Mouse (Mus musculus) heart, adult 2 months (tissue): ENCODE measurements around the gene Cmss1. TPM values are rescaled to one million over a fixed set of nuclear protein-coding genes. Genes with fewer than 3 reads are reported as not detected.

Experiments used
- DNase-seq, 2 experiments: peaks; one replicate each; pipeline ENCODE4 v3.0.0; 2021
- H3K27ac ChIP-seq: fragments of 200-600 bp; 2 replicates; pipeline ENCODE4 v1.8.1; 2022
- H3K27me3 ChIP-seq: fragments of 200-500 bp; 2 replicates; pipeline ENCODE4 v1.6.1; 2012; ENCODE audit warnings: mild to moderate bottlenecking, low read length, inconsistent platforms, mixed read lengths; ENCODE audit not compliant: control insufficient read depth, insufficient read depth
- H3K36me3 ChIP-seq: fragments of 200-500 bp; 2 replicates; pipeline ENCODE4 v1.6.1; 2012; ENCODE audit warnings: low read length, inconsistent platforms; ENCODE audit not compliant: control insufficient read depth, insufficient read depth
- H3K4me1 ChIP-seq: fragments of 200-500 bp; 2 replicates; pipeline ENCODE4 v1.6.1; 2011; ENCODE audit warnings: low read length; ENCODE audit not compliant: control insufficient read depth, insufficient read depth
- H3K4me3 ChIP-seq: fragments of 200-600 bp; 2 replicates; pipeline ENCODE4 v1.8.1; 2022
- H3K79me2 ChIP-seq: fragments of 200-500 bp; replicated peaks from 2 replicates; pipeline ENCODE4 v1.6.1; 2012; ENCODE audit warnings: mild to moderate bottlenecking, inconsistent platforms, low read length, moderate library complexity, mixed read lengths; ENCODE audit not compliant: control insufficient read depth, insufficient read depth
- H3K9ac ChIP-seq: fragments of 200-500 bp; 2 replicates; pipeline ENCODE4 v1.6.1; 2012; ENCODE audit warnings: low read depth, mild to moderate bottlenecking, control low read depth, inconsistent platforms, low read length, mixed read lengths
- CTCF ChIP-seq: fragments of 200-600 bp; IDR thresholded peaks from 2 replicates; pipeline ENCODE4 v1.8.1; 2022; ENCODE audit warnings: antibody characterized with exemption, mild to moderate bottlenecking, moderate library complexity
- EP300 ChIP-seq: fragments of 200-500 bp; IDR thresholded peaks from 2 replicates; pipeline ENCODE4 v1.6.1; 2011; ENCODE audit warnings: low read depth, low read length, control low read depth; ENCODE audit not compliant: insufficient read depth
- POLR2A ChIP-seq: fragments of 200-500 bp; IDR thresholded peaks from 2 replicates; pipeline ENCODE4 v1.6.1; 2011; ENCODE audit warnings: mild to moderate bottlenecking, low read depth, low read length, control low read depth; ENCODE audit not compliant: insufficient read depth
- WGBS: fragments of 180-500 bp; shearing (Covaris S2); methylation state at CpG from one replicate; pipeline ENCODE4 v1.1.7; 2018; 5-methylcytosine and 5-hydroxymethylcytosine counted together
- intact Hi-C: fragments of 180-260 bp; cut with DNase I; formaldehyde crosslinking; loops from one replicate; pipeline ENCODE4 v1.15.1; 2025
- polyA plus RNA-seq: library from polyadenylated mRNA; depleted of rRNA; stranded (reverse); fragments of >200 nt; gene quantifications from 2 replicates; pipeline ENCODE4 v1.2.3, GENCODE M21; 2012; rRNA removed
- total RNA-seq, 2 experiments: library from RNA; stranded (reverse); gene quantifications; 2 replicates each; pipeline ENCODE4 v1.2.3; 2021

Gene Cmss1
- total and polyA plus RNA-seq, 3 experiments, result 17.6 to 74.3 (median 66.9) TPM

DNA sequence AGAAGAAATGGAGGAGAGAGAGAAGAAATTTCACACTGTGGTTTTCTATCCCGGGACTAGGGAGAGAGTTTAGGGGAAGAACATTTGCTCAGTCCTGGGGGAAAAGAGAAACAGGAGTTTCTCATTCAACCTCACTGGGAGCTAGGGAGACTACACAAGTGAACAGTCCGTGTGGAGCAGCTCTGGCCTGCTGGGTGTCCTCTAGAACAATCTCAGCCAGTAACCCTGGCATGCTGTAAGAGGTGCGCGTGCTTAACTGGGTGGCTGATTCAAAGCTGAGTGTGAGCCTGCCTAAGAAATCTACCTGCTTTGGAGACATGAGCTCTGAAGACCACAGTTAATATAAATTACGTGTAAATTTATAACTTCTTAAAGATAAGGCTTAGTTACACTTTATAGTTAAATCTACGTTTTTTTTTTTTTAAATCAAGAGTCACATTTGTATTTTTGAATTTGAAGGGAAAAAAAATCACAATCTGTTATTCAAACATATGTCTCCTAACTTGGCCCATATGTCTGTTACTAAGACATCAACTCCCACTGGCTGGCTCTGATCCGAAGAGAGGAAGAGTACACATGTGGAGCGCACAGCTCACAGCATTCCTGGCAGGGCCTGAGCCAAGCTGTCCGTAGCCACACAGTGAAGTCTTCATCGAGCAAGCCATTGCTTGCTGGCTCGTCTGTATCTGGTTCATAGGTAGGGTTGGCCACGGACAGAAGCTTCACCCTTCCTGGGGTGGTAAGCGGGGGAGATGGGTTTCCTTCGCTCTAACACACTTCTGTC is 338.4 kb downstream of the Cmss1 start:
- DNase-seq, result no peak
- 74% methylated on average over 14 of the region's 14 CpGs for WGBS

GRCm38 (mm10) chr16:57267068-57267467 is 339.6 kb downstream of the Cmss1 start:
- Histone ChIP-seq H3K79me2 (no peaks in the 10 kb centered on the region), H3K27ac (peak overlapping the region; percentile 66), H3K4me3 (no peak overlapping the region), H3K4me1 (peaks cover 7% of the 10 kb centered on the region), H3K36me3 (peaks cover 9% of the 10 kb centered on the region), H3K27me3 (no peaks in the 10 kb centered on the region), H3K9ac (no peak overlapping the region)
- TF ChIP-seq POLR2A (no peak), EP300 (no peak), CTCF (no peak)
- peak in 1 of 2 experiments; percentile 57 for DNase-seq
- WGBS, result 0% methylated on average over 1 of the region's 1 CpGs
- intact Hi-C loops, result loop anchor here (5.0 kb wide), 1 partner anchor 80 kb away; no protein-coding TSS in a partner anchor

More for the DNA sequence above, 338.4 kb downstream of the Cmss1 start:
- H3K4me3 ChIP-seq, result no peak overlapping the region
- no peaks in the 10 kb centered on the region for H3K27me3 ChIP-seq
- H3K4me1 ChIP-seq, result peaks cover 7% of the 10 kb centered on the region
- H3K79me2 ChIP-seq, result no peaks in the 10 kb centered on the region
- peaks cover 9% of the 10 kb centered on the region for H3K36me3 ChIP-seq
- H3K27ac ChIP-seq, result peak overlapping the region; percentile 58
- no peak overlapping the region; the same call in 1 of the 2 replicates for H3K9ac ChIP-seq
- TF ChIP-seq EP300, result no peak
- no peak for TF ChIP-seq CTCF
- TF ChIP-seq POLR2A, result no peak
- intact Hi-C loops, result loop anchor here (5.0 kb wide), 1 partner anchor 79 kb away; no protein-coding TSS in a partner anchor

DNA sequence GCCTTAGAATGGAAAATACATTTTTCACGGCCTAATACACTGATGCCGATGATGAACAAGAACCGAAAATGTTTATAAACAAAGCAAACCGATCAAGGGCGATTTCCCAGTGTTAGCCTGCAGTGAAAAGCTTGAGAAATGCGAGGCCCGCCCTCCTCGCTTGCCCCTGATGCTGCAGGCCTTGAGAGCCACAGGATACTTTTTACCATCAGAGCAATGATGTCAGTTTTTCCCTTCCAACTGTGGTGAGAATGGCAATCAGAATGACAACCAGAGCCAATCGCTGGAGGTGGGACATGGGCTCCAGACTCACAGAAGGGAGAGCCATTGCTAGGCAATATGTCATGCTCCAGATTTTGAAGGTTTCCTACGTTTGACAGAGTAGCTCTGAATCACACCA is 346.5 kb downstream of the Cmss1 start:
- Histone ChIP-seq H3K36me3 (no peaks in the 10 kb centered on the region), H3K4me1 (no peaks in the 10 kb centered on the region), H3K27me3 (no peaks in the 10 kb centered on the region), H3K79me2 (no peaks in the 10 kb centered on the region), H3K4me3 (no peak overlapping the region), H3K9ac (no peak overlapping the region), H3K27ac (no peak overlapping the region)
- DNase-seq, result no peak
- intact Hi-C loops, result no loop called here
- TF ChIP-seq EP300 (no peak), POLR2A (no peak), CTCF (no peak)
- WGBS, result 92% methylated on average over 10 of the region's 10 CpGs

DNA sequence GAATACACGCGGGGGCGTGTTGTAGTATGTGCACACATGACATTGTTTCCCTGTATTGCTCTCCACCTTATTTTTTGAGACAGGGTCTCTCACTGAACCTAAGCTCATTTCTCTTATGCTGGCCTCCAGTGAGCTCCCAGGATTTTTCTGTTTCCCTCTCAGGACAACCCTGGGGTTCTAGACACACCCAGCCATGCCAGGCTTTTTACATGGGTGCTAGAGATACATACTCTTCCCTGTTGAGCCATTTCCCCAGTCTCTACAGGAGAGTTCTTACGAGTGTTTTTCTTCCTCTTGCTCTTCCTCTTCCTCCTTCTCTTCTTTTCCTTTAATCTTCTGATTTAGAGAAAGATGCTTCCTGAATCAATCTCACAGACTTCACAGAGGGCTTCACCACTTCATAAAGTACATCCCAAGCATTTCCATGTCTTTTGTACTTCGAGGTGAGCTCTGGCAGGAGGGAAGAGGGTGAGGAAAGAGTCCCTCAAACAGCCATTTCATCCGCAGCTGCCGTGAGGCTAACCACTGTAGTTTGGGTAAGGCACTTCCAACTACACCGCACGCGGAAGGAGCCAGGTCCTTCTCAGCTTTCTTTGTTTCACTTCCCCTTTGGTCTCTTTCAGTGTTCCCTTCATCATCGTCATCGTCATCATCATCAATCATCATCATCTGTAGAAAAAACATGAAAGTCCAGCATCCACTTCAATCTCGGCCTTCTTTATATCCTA is 347.1 kb downstream of the Cmss1 start:
- Histone ChIP-seq H3K4me1 (no peaks in the 10 kb centered on the region), H3K27me3 (no peaks in the 10 kb centered on the region), H3K79me2 (no peaks in the 10 kb centered on the region), H3K36me3 (no peaks in the 10 kb centered on the region), H3K27ac (no peak overlapping the region), H3K9ac (no peak overlapping the region), H3K4me3 (no peak overlapping the region)
- DNase-seq, result no peak
- intact Hi-C loops, result no loop called here
- WGBS, result 87% methylated on average over 13 of the region's 13 CpGs
- no peak for TF ChIP-seq CTCF
- no peak for TF ChIP-seq EP300
- TF ChIP-seq POLR2A, result no peak

Other genes with a start within 250 kb of the Cmss1 start
- 1 to 10 TPM; 5.3 to 5.6 TPM for gene Col8a1, start 147.9 kb upstream of the Cmss1 start, total RNA-seq
- gene Col8a1, start 147.9 kb upstream of the Cmss1 start, polyA plus RNA-seq, result 5.1 and 7.6 TPM in 2 replicates